Mouse (Mus musculus) stomach, embryonic 15.5 days (tissue): ENCODE measurements around the gene Top1. TPM values are rescaled to one million over a fixed set of nuclear protein-coding genes. Genes with fewer than 3 reads are reported as not detected.

ENCODE experiments used
- ATAC-seq: fragments of 200-750 bp; cut with Nextera tagmentation; 2 replicates; pipeline ENCODE4 v1.8.0; 2017; ENCODE audit warnings: low read depth, moderate number of reproducible peaks, moderate TSS enrichment; ENCODE audit not compliant: insufficient read depth, low FRiP score
- H3K27ac ChIP-seq: fragments of 300-500 bp; sonication (generic); 2 replicates; pipeline ENCODE4 v1.5.1; 2015; ENCODE audit warnings: mild to moderate bottlenecking, inconsistent platforms
- H3K27me3 ChIP-seq: fragments of 300-500 bp; sonication (generic); replicated peaks from 2 replicates; pipeline ENCODE4 v1.6.1; 2015; ENCODE audit warnings: inconsistent platforms
- H3K36me3 ChIP-seq: fragments of 300-500 bp; sonication (generic); 2 replicates; pipeline ENCODE4 v1.6.1; 2015; ENCODE audit warnings: inconsistent platforms
- H3K4me1 ChIP-seq: fragments of 300-500 bp; sonication (generic); 2 replicates; pipeline ENCODE4 v1.6.1; 2015; ENCODE audit warnings: inconsistent platforms
- H3K4me2 ChIP-seq: fragments of 300-500 bp; sonication (generic); 2 replicates; pipeline ENCODE4 v1.6.1; 2015; ENCODE audit warnings: mild to moderate bottlenecking, inconsistent platforms
- H3K4me3 ChIP-seq: fragments of 300-500 bp; sonication (generic); replicated peaks from 2 replicates; pipeline ENCODE4 v1.5.1; 2015; ENCODE audit warnings: inconsistent platforms
- H3K9ac ChIP-seq: fragments of 300-500 bp; sonication (generic); 2 replicates; pipeline ENCODE4 v1.6.1; 2015; ENCODE audit warnings: inconsistent platforms
- H3K9me3 ChIP-seq: fragments of 300-500 bp; sonication (generic); 2 replicates; pipeline ENCODE4 v1.6.1; 2016; ENCODE audit warnings: inconsistent platforms
- WGBS: fragments of 180-500 bp; shearing (Covaris S2); methylation state at CpG from one replicate; pipeline ENCODE4 v1.1.7; 2015; 5-methylcytosine and 5-hydroxymethylcytosine counted together
- polyA plus RNA-seq: library from polyadenylated mRNA; unstranded; fragments of >200 nt; fragmentation: Nextera tagmentation; extraction: Ambion mirVana; gene quantifications from 2 replicates; pipeline ENCODE4 v1.2.1, GENCODE M21; 2015

Gene Top1
- polyA plus RNA-seq, 1 experiment from 2014 or later, result 76.9 TPM

DNA sequence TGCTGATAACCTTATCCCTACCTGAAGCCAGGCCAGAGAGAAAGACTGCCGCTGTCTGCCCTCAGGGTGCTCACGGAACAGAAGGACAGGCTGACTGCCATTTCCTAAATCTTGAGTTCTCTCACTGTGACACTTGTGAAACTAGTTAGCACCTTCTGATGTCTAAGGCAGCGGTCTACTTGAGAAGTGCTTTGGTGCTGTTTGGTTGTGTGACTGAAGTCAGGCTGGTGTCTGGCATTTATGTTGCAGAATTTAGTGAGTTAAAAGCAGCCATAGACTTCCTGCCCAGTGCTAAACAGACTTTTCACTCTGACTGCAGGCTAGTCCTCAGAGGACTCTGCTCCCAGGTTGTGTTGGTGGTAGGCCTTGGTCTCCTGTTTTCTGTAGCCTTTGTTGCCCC lies 88.6 kb downstream of the Top1 start:
- Histone ChIP-seq H3K4me3 (no peak overlapping the region), H3K36me3 (peaks cover 10% of the 10 kb centered on the region; the same call in 1 of the 2 replicates), H3K27me3 (no peaks in the 10 kb centered on the region), H3K4me2 (no peak overlapping the region), H3K4me1 (peaks cover 37% of the 10 kb centered on the region), H3K9ac (no peak overlapping the region), H3K27ac (no peak overlapping the region), H3K9me3 (no peaks in the 10 kb centered on the region)
- ATAC-seq, result no peak
- 83% methylated on average over 3 of the region's 3 CpGs for whole genome bisulfite sequencing

DNA sequence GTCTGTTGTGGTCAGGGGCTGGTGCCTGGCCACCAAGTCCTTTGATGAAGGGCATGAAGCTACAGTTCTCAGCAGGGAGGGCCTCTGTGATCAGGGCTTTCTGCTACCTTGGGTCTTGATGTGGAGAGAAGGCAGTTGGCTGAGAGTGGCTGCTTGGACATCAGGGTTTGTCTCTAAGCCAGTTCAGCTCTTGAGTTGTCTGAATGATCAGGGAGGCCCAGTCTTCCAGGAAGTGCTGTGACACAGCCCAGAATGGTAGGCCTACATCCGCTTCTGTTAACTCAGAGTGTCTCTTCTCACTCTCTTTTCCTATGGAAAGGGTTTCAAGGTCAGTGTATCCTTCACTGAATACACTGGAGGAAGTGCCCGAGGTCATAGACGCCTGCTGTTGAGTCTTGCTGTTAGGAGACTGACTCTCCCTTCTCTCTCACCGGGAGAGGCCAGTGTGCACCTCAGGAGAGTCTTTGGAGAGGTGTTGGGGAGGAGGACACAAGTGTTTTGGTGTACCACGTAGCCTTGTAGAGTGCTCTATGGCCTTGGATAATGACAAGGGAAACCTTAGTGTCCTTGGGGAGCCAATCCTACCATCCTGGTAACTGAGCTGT lies 90.1 kb downstream of the Top1 start:
- ATAC-seq, result no peak
- WGBS, result 83% methylated on average over 5 of the region's 5 CpGs
- H3K4me3 ChIP-seq, result no peak overlapping the region
- no peaks in the 10 kb centered on the region for H3K9me3 ChIP-seq
- no peak overlapping the region for H3K9ac ChIP-seq
- peaks cover 10% of the 10 kb centered on the region; the same call in 1 of the 2 replicates for H3K36me3 ChIP-seq
- no peak overlapping the region for H3K4me2 ChIP-seq
- peaks cover 36% of the 10 kb centered on the region for H3K4me1 ChIP-seq
- no peaks in the 10 kb centered on the region for H3K27me3 ChIP-seq
- H3K27ac ChIP-seq, result no peak overlapping the region

DNA sequence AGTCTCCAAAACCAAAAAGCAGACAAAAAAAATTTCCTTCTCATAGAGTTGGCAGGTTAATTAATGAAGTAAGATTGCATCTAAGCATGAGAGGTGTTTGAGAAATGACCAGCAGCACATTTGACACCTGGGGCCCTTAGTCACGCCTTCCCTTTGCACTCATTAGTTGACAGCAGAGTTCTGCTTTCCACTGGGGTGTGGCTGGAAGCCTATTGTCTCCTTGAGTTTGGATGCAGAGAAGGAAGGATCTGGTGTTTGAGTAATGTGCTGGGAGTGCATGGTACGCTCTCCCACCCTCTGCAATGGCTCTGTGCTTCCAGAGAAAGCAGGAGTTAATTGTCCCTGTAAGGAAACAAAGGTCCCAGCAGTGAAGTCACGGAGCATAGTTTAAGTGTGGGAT lies 90.8 kb downstream of the Top1 start:
- no peak for ATAC-seq
- Histone ChIP-seq H3K9ac (no peak overlapping the region), H3K4me1 (peaks cover 35% of the 10 kb centered on the region), H3K4me3 (no peak overlapping the region), H3K36me3 (peaks cover 10% of the 10 kb centered on the region; the same call in 1 of the 2 replicates), H3K9me3 (no peaks in the 10 kb centered on the region), H3K4me2 (no peak overlapping the region), H3K27me3 (no peaks in the 10 kb centered on the region), H3K27ac (no peak overlapping the region)
- WGBS, result 84% methylated on average over 3 of the region's 3 CpGs

DNA sequence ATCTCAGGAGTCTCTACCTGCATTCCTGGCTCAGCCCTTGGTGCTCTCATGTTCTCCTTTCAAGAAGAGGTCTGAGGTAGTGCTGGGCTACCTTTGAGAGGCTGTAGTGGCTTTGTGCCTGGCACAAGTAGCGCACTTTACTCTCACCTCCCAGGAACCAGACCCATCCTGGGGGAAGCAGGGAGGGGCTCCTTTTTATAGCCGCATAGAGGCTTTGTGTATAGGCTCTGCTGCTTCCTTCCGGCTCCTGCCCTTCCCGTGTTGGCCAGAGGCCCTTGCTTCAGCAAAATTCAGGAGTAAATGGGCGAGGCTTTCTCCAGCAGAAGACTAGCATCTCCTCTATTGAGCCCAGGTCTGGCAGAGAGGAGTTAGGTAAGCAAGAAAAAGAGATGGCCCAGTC lies 92.7 kb downstream of the Top1 start:
- H3K9ac ChIP-seq, result no peak overlapping the region
- H3K9me3 ChIP-seq, result no peaks in the 10 kb centered on the region
- no peak overlapping the region for H3K27ac ChIP-seq
- peaks cover 10% of the 10 kb centered on the region; the same call in 1 of the 2 replicates for H3K36me3 ChIP-seq
- H3K4me3 ChIP-seq, result no peak overlapping the region
- peaks cover 36% of the 10 kb centered on the region for H3K4me1 ChIP-seq
- no peak for ATAC-seq
- 60% methylated on average over 5 of the region's 5 CpGs for WGBS
- H3K4me2 ChIP-seq, result no peak overlapping the region
- H3K27me3 ChIP-seq, result no peaks in the 10 kb centered on the region

DNA sequence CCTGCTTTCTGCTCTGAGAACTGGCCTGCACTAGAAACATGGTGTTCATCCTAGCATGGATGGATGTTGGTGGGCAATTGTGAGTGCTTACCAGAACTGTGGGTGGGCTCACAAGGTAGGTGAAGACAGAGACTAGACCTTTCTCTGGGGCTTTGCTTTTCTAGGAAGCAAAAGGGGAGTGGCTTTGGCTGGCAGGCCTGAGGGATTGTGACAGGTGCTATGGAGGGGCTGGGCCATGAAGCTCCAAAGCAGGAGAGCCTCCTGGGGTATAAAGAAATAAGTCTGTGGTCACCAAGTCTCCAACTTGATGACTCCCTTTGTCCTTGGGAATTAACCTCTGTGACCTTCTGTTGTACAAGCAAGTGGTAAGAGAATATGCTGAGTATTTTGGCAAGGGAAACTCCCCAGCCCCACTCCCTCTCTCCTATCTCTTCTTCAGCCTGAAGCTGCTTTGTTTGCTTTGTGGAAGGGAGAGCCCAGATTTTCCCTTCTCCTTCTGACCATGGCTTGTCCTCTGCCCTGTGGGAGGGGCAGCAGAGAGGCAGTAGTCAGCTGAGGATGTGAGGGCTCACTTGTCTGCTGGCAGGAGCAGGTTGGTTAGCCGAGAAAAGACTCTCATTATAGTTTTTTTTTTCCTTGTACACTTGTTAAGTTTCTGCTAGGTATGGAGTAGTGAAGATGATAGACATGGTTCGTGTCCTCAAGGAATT lies 94.1 kb downstream of the Top1 start:
- Histone ChIP-seq H3K4me2 (no peak overlapping the region), H3K9ac (no peak overlapping the region), H3K27ac (no peak overlapping the region), H3K9me3 (no peaks in the 10 kb centered on the region), H3K27me3 (no peaks in the 10 kb centered on the region), H3K36me3 (peaks cover 10% of the 10 kb centered on the region; the same call in 1 of the 2 replicates), H3K4me3 (no peak overlapping the region), H3K4me1 (peaks cover 34% of the 10 kb centered on the region; the same call in 1 of the 2 replicates)
- no peak for ATAC-seq
- 49% methylated on average over 2 of the region's 2 CpGs for WGBS

DNA sequence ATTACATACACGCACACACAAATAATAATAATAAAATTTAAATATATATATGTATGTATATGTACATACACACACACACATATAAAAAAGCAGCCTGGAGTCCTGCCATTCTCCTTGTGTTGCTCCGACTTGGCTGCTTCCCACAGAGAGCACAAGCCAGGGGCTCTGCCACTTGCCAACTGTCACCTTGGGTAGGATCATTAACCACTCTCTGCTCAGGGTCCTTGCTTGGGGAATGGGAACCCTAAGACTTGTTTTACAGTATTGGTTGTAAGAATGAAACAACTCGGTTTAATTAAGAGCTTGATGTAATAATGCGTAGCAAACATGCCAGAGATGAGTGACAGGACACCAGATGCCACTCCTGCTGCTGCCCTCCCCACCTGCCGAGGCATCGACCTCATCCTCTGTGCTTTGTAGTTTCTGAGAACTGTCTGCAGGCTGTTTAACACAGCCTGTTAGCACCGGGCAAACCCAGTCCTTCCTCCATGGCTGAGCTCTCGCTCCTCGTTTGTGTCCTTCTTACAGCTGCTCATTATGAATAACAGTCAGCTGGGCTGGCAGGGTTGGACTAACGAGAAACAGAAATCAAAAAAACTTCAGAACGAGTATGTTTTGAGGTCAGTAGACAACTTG lies 95.0 kb downstream of the Top1 start:
- no peak for ATAC-seq
- no peak overlapping the region for H3K4me2 ChIP-seq
- peaks cover 36% of the 10 kb centered on the region; the same call in 1 of the 2 replicates for H3K4me1 ChIP-seq
- H3K27ac ChIP-seq, result no peak overlapping the region
- no peaks in the 10 kb centered on the region for H3K9me3 ChIP-seq
- 0 out of 2 replicates have a peak, but pooled peaks cover 7% of the 10 kb centered on the region for H3K36me3 ChIP-seq
- 72% methylated on average over 11 of the region's 11 CpGs for WGBS
- H3K4me3 ChIP-seq, result no peak overlapping the region
- H3K9ac ChIP-seq, result no peak overlapping the region
- H3K27me3 ChIP-seq, result no peaks in the 10 kb centered on the region

DNA sequence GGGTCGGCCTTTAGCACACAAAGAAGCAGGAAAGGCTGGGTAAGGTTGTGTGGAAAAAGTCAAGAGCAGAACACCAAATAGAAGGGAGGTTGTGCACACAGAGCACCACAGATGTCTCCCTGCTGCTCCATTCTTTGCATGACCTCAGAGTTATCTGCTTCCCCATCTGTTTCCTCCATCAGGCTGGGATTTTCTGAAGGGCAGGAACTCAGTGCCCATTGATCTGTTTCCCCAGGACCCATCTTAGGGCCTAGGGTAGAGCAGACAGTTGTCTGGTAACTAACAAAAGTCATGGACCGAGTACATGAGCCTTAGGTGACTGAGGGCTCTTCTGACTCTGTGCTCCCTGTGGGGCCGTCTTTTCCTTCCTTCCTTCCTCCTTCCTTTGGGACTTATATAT lies 95.9 kb downstream of the Top1 start:
- H3K27ac ChIP-seq, result peak overlapping the region; percentile 3; the same call in 1 of the 2 replicates

DNA sequence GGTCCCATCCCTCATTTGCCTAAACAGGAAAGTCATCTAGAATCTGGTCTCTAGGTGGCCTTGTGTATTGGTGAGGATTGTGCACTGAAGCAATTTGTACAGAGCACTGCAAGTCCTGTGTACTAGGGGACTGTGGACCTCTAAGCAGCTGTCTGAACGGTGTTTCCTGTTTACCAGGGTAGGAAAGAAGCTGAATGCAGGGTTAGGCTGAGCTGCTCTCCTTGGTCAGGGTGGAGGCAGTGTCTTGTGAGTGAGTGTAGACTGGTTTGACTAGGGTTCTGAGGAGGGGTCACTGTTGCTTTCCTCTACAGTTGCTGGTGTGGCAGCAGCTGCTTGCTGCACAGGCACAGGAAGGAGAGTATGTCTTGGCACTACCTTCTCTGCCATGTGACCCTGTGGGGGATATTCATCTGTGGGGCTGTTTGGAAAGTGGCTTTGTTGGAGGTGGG lies 96.5 kb downstream of the Top1 start:
- H3K27ac ChIP-seq, result no peak overlapping the region; the same call in 1 of the 2 replicates
- no peak for ATAC-seq
- H3K9me3 ChIP-seq, result no peaks in the 10 kb centered on the region
- H3K36me3 ChIP-seq, result peaks cover 4% of the 10 kb centered on the region; the same call in 1 of the 2 replicates
- H3K9ac ChIP-seq, result no peak overlapping the region
- peaks cover 29% of the 10 kb centered on the region; the same call in 1 of the 2 replicates for H3K4me1 ChIP-seq
- WGBS, result 38% methylated on average over 1 of the region's 1 CpGs
- no peak overlapping the region for H3K4me2 ChIP-seq
- no peak overlapping the region for H3K4me3 ChIP-seq
- no peaks in the 10 kb centered on the region for H3K27me3 ChIP-seq

More for the DNA sequence above, 95.9 kb downstream of the Top1 start:
- Histone ChIP-seq H3K9ac (no peak overlapping the region), H3K4me3 (no peak overlapping the region), H3K27me3 (no peaks in the 10 kb centered on the region), H3K9me3 (no peaks in the 10 kb centered on the region), H3K4me1 (peaks cover 33% of the 10 kb centered on the region; the same call in 1 of the 2 replicates), H3K4me2 (no peak overlapping the region), H3K36me3 (0 out of 2 replicates have a peak, but pooled peaks cover 6% of the 10 kb centered on the region)
- no peak for ATAC-seq
- 55% methylated on average over 3 of the region's 3 CpGs for WGBS

DNA sequence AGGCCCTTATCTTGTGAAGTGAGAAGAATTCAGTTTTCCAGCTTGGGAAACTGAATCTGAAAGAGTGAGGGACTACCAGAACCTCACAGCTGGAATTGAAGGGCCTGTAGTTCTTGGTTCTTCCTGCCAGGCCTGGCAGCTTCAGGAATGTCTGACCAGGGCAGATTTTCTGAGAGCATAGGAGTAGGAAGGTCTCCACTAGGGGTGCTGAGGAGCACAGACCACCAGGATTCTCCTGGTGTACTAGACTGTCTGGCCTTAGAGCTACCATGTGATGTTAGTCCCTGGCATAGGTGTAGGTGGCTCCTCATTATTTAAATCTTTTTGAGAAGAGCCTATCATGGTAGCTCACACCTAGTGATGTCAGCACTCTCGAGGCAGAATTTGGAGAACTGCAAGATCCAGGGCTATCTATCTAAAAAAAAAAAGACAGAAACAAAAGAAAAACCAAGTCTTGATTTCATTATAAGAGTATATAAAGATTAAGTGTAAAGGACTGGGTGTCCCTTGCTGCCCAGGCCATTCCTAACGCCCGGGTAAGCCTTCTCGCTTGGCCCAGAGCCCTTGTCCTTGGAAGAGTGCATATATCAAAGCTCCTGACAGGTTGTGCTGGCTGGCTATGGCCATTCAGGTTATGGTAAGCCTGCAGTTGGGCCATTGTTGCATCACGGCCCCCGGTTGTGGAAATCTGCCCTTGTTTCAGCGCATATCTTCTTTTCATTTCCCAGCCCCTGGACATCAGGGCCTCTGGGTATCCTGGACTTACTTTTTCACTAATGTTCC lies 98.5 kb downstream of the Top1 start:
- peaks cover 22% of the 10 kb centered on the region; the same call in 1 of the 2 replicates for H3K4me1 ChIP-seq
- WGBS, result 80% methylated on average over 7 of the region's 7 CpGs
- H3K27me3 ChIP-seq, result no peaks in the 10 kb centered on the region
- no peak overlapping the region for H3K4me2 ChIP-seq
- no peak overlapping the region for H3K9ac ChIP-seq
- no peaks in the 10 kb centered on the region for H3K9me3 ChIP-seq
- peaks cover 24% of the 10 kb centered on the region for H3K36me3 ChIP-seq
- H3K27ac ChIP-seq, result no peak overlapping the region
- ATAC-seq, result no peak
- no peak overlapping the region for H3K4me3 ChIP-seq

DNA sequence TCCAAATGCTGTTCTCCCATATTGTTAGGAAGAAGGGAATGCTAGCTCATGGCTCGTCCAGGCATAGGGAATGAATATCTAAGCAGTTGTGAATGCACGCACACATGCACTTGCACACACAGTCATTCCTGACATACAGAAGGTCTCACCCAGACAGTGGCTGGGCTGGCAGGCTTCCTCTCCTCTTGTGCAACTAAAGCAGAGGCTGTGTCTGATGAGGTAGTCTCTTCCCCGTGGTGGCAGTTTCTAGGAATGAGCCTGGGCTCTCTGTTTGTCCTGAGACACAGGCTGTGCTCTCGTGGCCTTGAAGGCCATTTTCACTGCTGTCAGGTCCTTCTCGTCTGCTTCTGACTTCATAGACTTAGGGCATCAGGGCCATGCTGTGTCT lies 99.1 kb downstream of the Top1 start:
- no peaks in the 10 kb centered on the region for H3K27me3 ChIP-seq
- no peak overlapping the region for H3K27ac ChIP-seq
- WGBS, result 85% methylated on average over 5 of the region's 5 CpGs
- H3K4me2 ChIP-seq, result no peak overlapping the region
- H3K4me3 ChIP-seq, result no peak overlapping the region
- peaks cover 27% of the 10 kb centered on the region for H3K36me3 ChIP-seq
- ATAC-seq, result no peak
- H3K4me1 ChIP-seq, result peaks cover 18% of the 10 kb centered on the region; the same call in 1 of the 2 replicates
- H3K9ac ChIP-seq, result no peak overlapping the region
- no peaks in the 10 kb centered on the region for H3K9me3 ChIP-seq

DNA sequence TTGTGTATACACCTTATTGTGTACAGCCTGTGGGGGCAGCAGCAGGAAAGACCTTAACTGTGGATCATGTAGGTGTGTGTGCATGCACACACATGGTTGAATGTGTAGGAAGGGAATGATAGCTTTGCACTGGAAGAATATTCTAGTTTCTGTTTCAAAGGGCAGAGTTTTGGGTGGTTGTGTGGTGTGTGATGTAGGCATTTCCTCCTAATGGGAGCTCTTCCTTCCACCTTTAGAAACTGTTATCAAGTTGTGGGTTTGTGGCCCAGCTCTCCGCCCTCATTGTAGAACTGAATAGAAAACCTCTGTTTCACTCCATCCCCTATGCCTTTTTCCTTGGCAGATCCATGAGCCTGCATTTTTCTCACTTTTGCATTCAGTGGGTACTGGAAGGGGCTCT lies 99.8 kb downstream of the Top1 start:
- Histone ChIP-seq H3K27me3 (no peaks in the 10 kb centered on the region), H3K36me3 (peaks cover 27% of the 10 kb centered on the region), H3K9me3 (no peaks in the 10 kb centered on the region), H3K9ac (no peak overlapping the region), H3K27ac (no peak overlapping the region), H3K4me1 (peaks cover 14% of the 10 kb centered on the region; the same call in 1 of the 2 replicates), H3K4me3 (no peak overlapping the region), H3K4me2 (no peak overlapping the region)
- ATAC-seq, result no peak
- WGBS, result 94% methylated on average over 1 of the region's 1 CpGs
